Comparison of ENCODE assay signal across 21 mouse cellular contexts in genomic region chr9:74384206-74384896, GRCm38 (mm10).
A peak's percentile ranks its signal among the peaks of the same experiment; 100 is the strongest.
DNase-seq lines count a peak whose midpoint lies in the region; ATAC-seq lines count a peak whose summit lies in the region.
"Had no signal": no experiment of that assay in that cellular context is flagged by ENCODE, and none has a peak within 500 bp of the region (broad histone marks: within the 10 kb centered on the region; RNA-seq: fewer than 3 reads in every experiment).

No protein-coding gene starts in this region.

- H3K36me3 ChIP-seq in forebrain, embryonic 10.5 days (replicated peaks), result no peaks in the 10 kb centered on the region
- H3K36me3 ChIP-seq in forebrain, embryonic 15.5 days, result no peaks in the 10 kb centered on the region
- no peaks in the 10 kb centered on the region for H3K36me3 ChIP-seq in hindbrain, embryonic 16.5 days (ENCODE audit: control insufficient read depth, insufficient read depth, low read length)
- H3K36me3 ChIP-seq in hindbrain, embryonic 10.5 days, result no peaks in the 10 kb centered on the region
- H3K36me3 ChIP-seq in midbrain, embryonic 13.5 days, result no peaks in the 10 kb centered on the region
- H3K36me3 ChIP-seq: heart, embryonic 10.5 days; intestine, embryonic 15.5 days; limb, embryonic 10.5 days; liver, embryonic 15.5 days; neural tube, embryonic 13.5 days had no signal

- WGBS in forebrain, embryonic 10.5 days, result 24% methylated on average over 8 of the region's 8 CpGs
- 12% methylated on average over 8 of the region's 8 CpGs for WGBS in forebrain, embryonic 15.5 days
- 54% methylated on average over 8 of the region's 8 CpGs for WGBS in hindbrain, embryonic 16.5 days
- 73% methylated on average over 8 of the region's 8 CpGs for WGBS in hindbrain, embryonic 10.5 days
- 24% methylated on average over 8 of the region's 8 CpGs for WGBS in midbrain, embryonic 13.5 days

- peaks cover 6% of the 10 kb centered on the region; the same call in 1 of the 2 replicates for H3K4me1 ChIP-seq in forebrain, embryonic 10.5 days
- H3K4me1 ChIP-seq in forebrain, embryonic 15.5 days, result no peaks in the 10 kb centered on the region
- no peaks in the 10 kb centered on the region for H3K4me1 ChIP-seq in hindbrain, embryonic 16.5 days (ENCODE audit: control insufficient read depth, insufficient read depth, low read depth, low read length)
- H3K4me1 ChIP-seq in hindbrain, embryonic 10.5 days (replicated peaks), result no peaks in the 10 kb centered on the region
- H3K4me1 ChIP-seq in midbrain, embryonic 13.5 days (replicated peaks), result peaks cover 9% of the 10 kb centered on the region
- H3K4me1 ChIP-seq: heart, embryonic 10.5 days; intestine, embryonic 15.5 days; limb, embryonic 10.5 days; liver, embryonic 15.5 days; neural tube, embryonic 13.5 days had no signal

- H3K9me3 ChIP-seq in forebrain, embryonic 10.5 days, result 0 out of 2 replicates have a peak, but pooled peaks cover 2% of the 10 kb centered on the region
- no peaks in the 10 kb centered on the region for H3K9me3 ChIP-seq in forebrain, embryonic 15.5 days
- H3K9me3 ChIP-seq in hindbrain, embryonic 16.5 days (ENCODE audit: control insufficient read depth, low read length), result no peaks in the 10 kb centered on the region
- no peaks in the 10 kb centered on the region for H3K9me3 ChIP-seq in hindbrain, embryonic 10.5 days
- H3K9me3 ChIP-seq in midbrain, embryonic 13.5 days, result no peaks in the 10 kb centered on the region
- H3K9me3 ChIP-seq: heart, embryonic 10.5 days; intestine, embryonic 15.5 days; limb, embryonic 10.5 days; liver, embryonic 15.5 days; neural tube, embryonic 13.5 days had no signal

- no peak overlapping the region for H3K9ac ChIP-seq in forebrain, embryonic 15.5 days (replicated peaks)
- H3K9ac ChIP-seq in hindbrain, embryonic 16.5 days (ENCODE audit: low read depth, low read length), result no peak overlapping the region
- no peak overlapping the region for H3K9ac ChIP-seq in midbrain, embryonic 13.5 days (replicated peaks)
- H3K9ac ChIP-seq: intestine, embryonic 15.5 days; liver, embryonic 15.5 days; neural tube, embryonic 13.5 days had no signal

- H3K27me3 ChIP-seq in forebrain, embryonic 10.5 days (ENCODE audit: poor library complexity, severe bottlenecking), result peaks cover 67% of the 10 kb centered on the region
- H3K27me3 ChIP-seq in forebrain, embryonic 15.5 days, result no peaks in the 10 kb centered on the region
- no peaks in the 10 kb centered on the region for H3K27me3 ChIP-seq in hindbrain, embryonic 16.5 days (replicated peaks; ENCODE audit: control insufficient read depth, insufficient read depth, low read length)
- H3K27me3 ChIP-seq in hindbrain, embryonic 10.5 days (ENCODE audit: insufficient read depth, poor library complexity, severe bottlenecking), result no peaks in the 10 kb centered on the region
- 0 out of 2 replicates have a peak, but pooled peaks cover 5% of the 10 kb centered on the region for H3K27me3 ChIP-seq in midbrain, embryonic 13.5 days
- H3K27me3 ChIP-seq: intestine, embryonic 15.5 days; liver, embryonic 15.5 days; neural tube, embryonic 13.5 days had no signal

- H3K27ac ChIP-seq in forebrain, embryonic 10.5 days, result no peak overlapping the region
- H3K27ac ChIP-seq in forebrain, embryonic 15.5 days (replicated peaks), result no peak overlapping the region
- H3K27ac ChIP-seq in hindbrain, embryonic 16.5 days (ENCODE audit: low read depth, low read length), result no peak overlapping the region
- no peak overlapping the region for H3K27ac ChIP-seq in hindbrain, embryonic 10.5 days
- H3K27ac ChIP-seq in midbrain, embryonic 13.5 days, result 0 out of 2 replicates have a peak overlapping the region, but pooled peaks have one; percentile 7
- H3K27ac ChIP-seq: heart, embryonic 10.5 days; intestine, embryonic 15.5 days; limb, embryonic 10.5 days; liver, embryonic 15.5 days; neural tube, embryonic 13.5 days; stomach, postnatal 0 days had no signal

- no peak overlapping the region for H3K4me3 ChIP-seq in forebrain, embryonic 10.5 days
- H3K4me3 ChIP-seq in forebrain, embryonic 15.5 days, result no peak overlapping the region
- H3K4me3 ChIP-seq in hindbrain, embryonic 16.5 days (ENCODE audit: low read length), result no peak overlapping the region
- no peak overlapping the region for H3K4me3 ChIP-seq in hindbrain, embryonic 10.5 days
- H3K4me3 ChIP-seq in midbrain, embryonic 13.5 days (replicated peaks), result no peak overlapping the region
- H3K4me3 ChIP-seq: heart, embryonic 10.5 days; intestine, embryonic 15.5 days; limb, embryonic 10.5 days; liver, embryonic 15.5 days; neural tube, embryonic 13.5 days had no signal

- ATAC-seq in forebrain, embryonic 15.5 days (replicated peaks), result no peak
- peak; percentile 61; the same call in 1 of the 2 replicates for ATAC-seq in hindbrain, embryonic 16.5 days
- ATAC-seq in midbrain, embryonic 13.5 days, result peak; percentile 95
- ATAC-seq in erythroid progenitor cell, adult 5-6 weeks (replicated peaks; ENCODE audit: low FRiP score, poor library complexity, severe bottlenecking), result no peak
- no peak for ATAC-seq in granulocyte monocyte progenitor cell, adult 5-6 weeks (replicated peaks; ENCODE audit: poor library complexity, severe bottlenecking)
- ATAC-seq: intestine, embryonic 15.5 days had no signal

- DNase-seq in forebrain, embryonic 10.5 days (ENCODE audit: extremely low spot score, low spot score), result peak; percentile 19
- DNase-seq in hindbrain, embryonic 10.5 days (ENCODE audit: low spot score), result no peak
- peak; percentile 78 for DNase-seq in retina, postnatal 1 day
- DNase-seq: adrenal gland, postnatal 14 days; cerebellum, adult 9-11 months; kidney, adult 9 months; kidney, postnatal 14 days; liver; thymus, adult 2 months; thymus, postnatal 4 days had no signal

- no peak overlapping the region for H3K4me2 ChIP-seq in forebrain, embryonic 15.5 days (replicated peaks)
- H3K4me2 ChIP-seq in hindbrain, embryonic 16.5 days (ENCODE audit: low read length), result no peak overlapping the region
- peak overlapping the region; percentile 17; the same call in 1 of the 2 replicates for H3K4me2 ChIP-seq in midbrain, embryonic 13.5 days (replicated peaks)
- H3K4me2 ChIP-seq: intestine, embryonic 15.5 days; liver, embryonic 15.5 days; neural tube, embryonic 13.5 days had no signal

Comparison
In these comparisons a context has a peak if more than half of its experiments do, and no peak if none do; other contexts are left out.
1. ATAC-seq: peak in hindbrain, embryonic 16.5 days (single experiment) and midbrain, embryonic 13.5 days (single experiment); none in forebrain, embryonic 15.5 days (single experiment), erythroid progenitor cell, adult 5-6 weeks (single experiment) and granulocyte monocyte progenitor cell, adult 5-6 weeks (single experiment).